Comparison of ENCODE assay signal across 16 mouse cellular contexts in the genomic region with DNA sequence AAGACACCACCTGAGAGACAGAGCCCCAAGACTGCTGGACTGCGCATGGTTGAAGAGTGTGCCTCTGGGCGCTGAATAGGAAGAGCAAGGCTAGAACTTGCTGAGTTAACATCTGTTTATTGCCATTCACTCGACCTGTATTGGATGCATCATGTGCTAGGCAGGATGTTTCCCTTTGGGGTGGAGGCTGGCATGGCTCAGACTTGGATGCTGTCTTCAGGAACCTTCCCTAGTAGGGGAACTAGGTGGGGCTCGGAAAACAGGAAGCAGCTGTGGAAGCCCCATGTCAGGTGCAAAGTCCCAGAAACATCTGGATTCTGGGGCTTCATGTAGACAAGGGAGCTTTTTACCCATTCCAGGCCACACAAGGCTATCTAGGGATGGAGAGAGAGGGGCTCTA. TPM values are rescaled to one million over a fixed set of nuclear protein-coding genes. Genes with fewer than 3 reads are reported as not detected.
"Had no signal": no experiment of that assay in that cellular context is flagged by ENCODE, and none has a peak within 500 bp of the region (broad histone marks: within the 10 kb centered on the region; RNA-seq: fewer than 3 reads in every experiment).

No protein-coding gene starts in this region.

- DNase-seq: kidney, adult 2 months; kidney, postnatal 14 days; left cerebral cortex, postnatal 4 days; retina, postnatal 1 day; thymus, adult 2 months; thymus, postnatal 25 days had no signal

- H3K36me3 ChIP-seq: kidney, embryonic 15.5 days; limb, embryonic 13.5 days; liver, embryonic 12.5 days; midbrain, embryonic 12.5 days; neural tube, embryonic 13.5 days; stomach, embryonic 15.5 days had no signal

- H3K9ac ChIP-seq: kidney, embryonic 15.5 days; limb, embryonic 13.5 days; liver, embryonic 12.5 days; midbrain, embryonic 12.5 days; neural tube, embryonic 13.5 days; stomach, embryonic 15.5 days had no signal

- H3K9me3 ChIP-seq: kidney, embryonic 15.5 days; limb, embryonic 13.5 days; liver, embryonic 12.5 days; midbrain, embryonic 12.5 days; neural tube, embryonic 13.5 days; stomach, embryonic 15.5 days had no signal

- H3K4me3 ChIP-seq: kidney, embryonic 15.5 days; limb, embryonic 13.5 days; liver, embryonic 12.5 days; midbrain, embryonic 12.5 days; neural tube, embryonic 13.5 days; stomach, embryonic 15.5 days had no signal

- ATAC-seq: liver, embryonic 12.5 days; midbrain, embryonic 16.5 days had no signal

- H3K27me3 ChIP-seq: kidney, embryonic 15.5 days; limb, embryonic 13.5 days; liver, embryonic 12.5 days; neural tube, embryonic 13.5 days; stomach, embryonic 15.5 days had no signal

- H3K4me2 ChIP-seq: kidney, embryonic 15.5 days; limb, embryonic 13.5 days; liver, embryonic 12.5 days; midbrain, embryonic 12.5 days; neural tube, embryonic 13.5 days; stomach, embryonic 15.5 days had no signal

- H3K27ac ChIP-seq: kidney, embryonic 15.5 days; limb, embryonic 13.5 days; liver, embryonic 12.5 days; midbrain, embryonic 12.5 days; neural tube, embryonic 13.5 days; stomach, embryonic 15.5 days had no signal

RNA-seq across cellular contexts. Expression of a gene that starts 21.2 kb away (rescaled TPM):
- total RNA-seq: megakaryocyte-erythroid progenitor cell, adult 5-6 weeks had no signal
- polyA plus RNA-seq: kidney, adult 2 months; large intestine, adult 2 months; midbrain, embryonic 12.5 days; spleen, adult 2 months had no signal
